In genomic region chr16:33621836-33622235, GRCm38 (mm10) we compare ENCODE assay signal across 21 mouse cellular contexts.
"Had no signal": no experiment of that assay in that cellular context is flagged by ENCODE, and none has a peak within 500 bp of the region (broad histone marks: within the 10 kb centered on the region; RNA-seq: fewer than 3 reads in every experiment).

No protein-coding gene starts in this region.

- H3K9me3 ChIP-seq: limb, embryonic 13.5 days; liver, embryonic 12.5 days; liver, embryonic 15.5 days; lung, embryonic 15.5 days; midbrain, embryonic 12.5 days; midbrain, embryonic 15.5 days had no signal

- H3K27ac ChIP-seq: limb, embryonic 13.5 days; liver, embryonic 12.5 days; liver, embryonic 15.5 days; lung, embryonic 15.5 days; midbrain, embryonic 12.5 days; midbrain, embryonic 15.5 days; neural tube, embryonic 13.5 days had no signal

- ATAC-seq: liver, embryonic 12.5 days; midbrain, embryonic 15.5 days had no signal

- H3K36me3 ChIP-seq: limb, embryonic 13.5 days; liver, embryonic 12.5 days; liver, embryonic 15.5 days; lung, embryonic 15.5 days; midbrain, embryonic 12.5 days; midbrain, embryonic 15.5 days; neural tube, embryonic 13.5 days had no signal

- H3K4me1 ChIP-seq: limb, embryonic 13.5 days; liver, embryonic 12.5 days; liver, embryonic 15.5 days; lung, embryonic 15.5 days; midbrain, embryonic 12.5 days; midbrain, embryonic 15.5 days; neural tube, embryonic 13.5 days had no signal

- H3K27me3 ChIP-seq: limb, embryonic 13.5 days; liver, embryonic 12.5 days; liver, embryonic 15.5 days; lung, embryonic 15.5 days; midbrain, embryonic 12.5 days; midbrain, embryonic 15.5 days; neural tube, embryonic 13.5 days had no signal

- H3K9ac ChIP-seq: limb, embryonic 13.5 days; liver, embryonic 12.5 days; liver, embryonic 15.5 days; lung, embryonic 15.5 days; midbrain, embryonic 12.5 days; midbrain, embryonic 15.5 days; neural tube, embryonic 13.5 days had no signal

- H3K4me2 ChIP-seq: limb, embryonic 13.5 days; liver, embryonic 12.5 days; liver, embryonic 15.5 days; lung, embryonic 15.5 days; midbrain, embryonic 12.5 days; midbrain, embryonic 15.5 days; neural tube, embryonic 13.5 days had no signal

- H3K4me3 ChIP-seq: limb, embryonic 13.5 days; liver, embryonic 12.5 days; liver, embryonic 15.5 days; lung, embryonic 15.5 days; midbrain, embryonic 12.5 days; midbrain, embryonic 15.5 days; myocyte; neural tube, embryonic 13.5 days had no signal

- DNase-seq: kidney, adult 18-20 months; kidney, adult 9 months; kidney, postnatal 14 days; kidney, postnatal 4 days; left cerebral cortex, postnatal 4 days; liver; lung, adult 18-20 months; lung, postnatal 10 days; lung, postnatal 36 days; retina, postnatal 1 day; right cerebral cortex, postnatal 25 days; thymus, adult 2 months; thymus, postnatal 14 days had no signal
